Mouse (Mus musculus) CH12.LX (cell line): Measurements from ENCODE around the gene Cbfa2t2. TPM values are rescaled to one million over a fixed set of nuclear protein-coding genes. Genes with fewer than 3 reads are reported as not detected.

Experiments
- DNase-seq: peaks from one replicate; pipeline ENCODE4 v3.0.0-alpha.2; 2013; ENCODE audit errors: extremely low read depth
- H3K27ac ChIP-seq: 2 replicates; pipeline ENCODE4 v1.5.1; 2012; ENCODE audit warnings: low read depth, mild to moderate bottlenecking, control low read depth, moderate library complexity; ENCODE audit not compliant: insufficient read depth
- H3K27me3 ChIP-seq: replicated peaks from 2 replicates; pipeline ENCODE3; 2012; ENCODE audit warnings: inconsistent platforms
- H3K36me3 ChIP-seq, 2 experiments: replicated peaks in 1 of 2; 2 replicates each; pipeline versions ENCODE3 to v1.6.1; 2012; ENCODE audit warnings: inconsistent platforms in 1 of 2, low read length in 1 of 2, mild to moderate bottlenecking in 1 of 2, mixed read lengths in 1 of 2, moderate library complexity in 1 of 2; ENCODE audit not compliant: control insufficient read depth in 1 of 2, insufficient read depth in 1 of 2
- H3K4me1 ChIP-seq, 2 experiments: 2 replicates each; pipeline ENCODE4 v1.6.1; 2012; ENCODE audit warnings: inconsistent platforms in 1 of 2, moderate library complexity in 1 of 2; ENCODE audit not compliant: insufficient read depth in 2 of 2, control insufficient read depth in 1 of 2
- H3K4me2 ChIP-seq: 2 replicates; pipeline ENCODE4 v1.6.1; 2012; ENCODE audit warnings: low read depth, mild to moderate bottlenecking, control low read depth; ENCODE audit not compliant: poor library complexity, insufficient read depth, severe bottlenecking
- H3K4me3 ChIP-seq, 3 experiments: fragments of 150-350 bp in 1 of 3; sonication (generic) in 1 of 3; replicated peaks in 1 of 3; 2 replicates each; pipeline versions ENCODE3 to v1.5.1; 2011 to 2012; ENCODE audit warnings: low read depth in 2 of 3, low read length in 2 of 3, mild to moderate bottlenecking in 2 of 3, moderate library complexity in 2 of 3, control low read depth in 1 of 3, improper control_type of control experiment in 1 of 3, inconsistent platforms in 1 of 3, mixed read lengths in 1 of 3; ENCODE audit not compliant: poor library complexity in 1 of 3
- H3K79me2 ChIP-seq: replicated peaks from 2 replicates; pipeline ENCODE4 v1.6.1; 2012; ENCODE audit warnings: mild to moderate bottlenecking, moderate library complexity; ENCODE audit not compliant: control insufficient read depth, poor library complexity, insufficient read depth, severe bottlenecking; ENCODE audit errors: extremely low read depth
- H3K9ac ChIP-seq: 2 replicates; pipeline ENCODE4 v1.6.1; 2012; ENCODE audit warnings: low read depth, mild to moderate bottlenecking, control low read depth, moderate library complexity; ENCODE audit not compliant: insufficient read depth
- H3K9me3 ChIP-seq: replicated peaks from 2 replicates; pipeline ENCODE3; 2012; ENCODE audit warnings: low read length, inconsistent platforms, mixed read lengths
- CHD1 ChIP-seq: IDR thresholded peaks from 2 replicates; pipeline ENCODE4 v1.6.1; 2012; ENCODE audit warnings: low read depth, low read length, improper control_type of control experiment, inconsistent platforms
- CHD2 ChIP-seq: IDR thresholded peaks from 2 replicates; pipeline ENCODE4 v1.6.1; 2011; ENCODE audit warnings: low read length, improper control_type of control experiment
- E2F4 ChIP-seq: IDR thresholded peaks from 2 replicates; pipeline ENCODE4 v1.6.1; 2011; ENCODE audit warnings: low read depth, low read length, improper control_type of control experiment; ENCODE audit not compliant: insufficient replicate concordance
- ELF1 ChIP-seq: IDR thresholded peaks from 2 replicates; pipeline ENCODE4 v1.6.1; 2014; ENCODE audit warnings: low read depth, mild to moderate bottlenecking, inconsistent platforms, low read length, improper control_type of control experiment
- EP300 ChIP-seq: IDR thresholded peaks from 2 replicates; pipeline ENCODE4 v1.6.1; 2011; ENCODE audit warnings: low read length, improper control_type of control experiment
- ETS1 ChIP-seq: conservative IDR thresholded peaks from 2 replicates; pipeline ENCODE4 v1.6.1; 2012; ENCODE audit warnings: low read depth, mild to moderate bottlenecking, inconsistent platforms, low read length, improper control_type of control experiment, moderate library complexity
- GABPA ChIP-seq: IDR thresholded peaks from 2 replicates; pipeline ENCODE4 v1.6.1; 2012; ENCODE audit warnings: low read depth, low read length, improper control_type of control experiment, inconsistent platforms; ENCODE audit not compliant: insufficient replicate concordance
- JUN ChIP-seq: IDR thresholded peaks from 2 replicates; pipeline ENCODE4 v1.6.1; 2011; ENCODE audit warnings: low read depth, mild to moderate bottlenecking, low read length, improper control_type of control experiment, moderate library complexity; ENCODE audit not compliant: insufficient read depth
- JUND ChIP-seq: conservative IDR thresholded peaks from 2 replicates; pipeline ENCODE4 v1.6.1; 2011; ENCODE audit warnings: low read depth, low read length, improper control_type of control experiment
- MAFK ChIP-seq: IDR thresholded peaks from 2 replicates; pipeline ENCODE4 v1.6.1; 2011; ENCODE audit warnings: low read length, improper control_type of control experiment; ENCODE audit not compliant: insufficient replicate concordance
- MAX ChIP-seq: IDR thresholded peaks from 2 replicates; pipeline ENCODE4 v1.6.1; 2011; ENCODE audit warnings: low read length, improper control_type of control experiment
- MXI1 ChIP-seq: IDR thresholded peaks from 2 replicates; pipeline ENCODE4 v1.6.1; 2011; ENCODE audit warnings: mild to moderate bottlenecking, low read depth, low read length, improper control_type of control experiment
- NRF1 ChIP-seq: IDR thresholded peaks from 2 replicates; pipeline ENCODE4 v1.6.1; 2014; ENCODE audit warnings: low read depth, mild to moderate bottlenecking, inconsistent platforms, low read length, improper control_type of control experiment, moderate library complexity
- PAX5 ChIP-seq: IDR thresholded peaks from 2 replicates; pipeline ENCODE4 v1.6.1; 2012; ENCODE audit warnings: low read length, inconsistent platforms, mixed read lengths
- POLR2AphosphoS2 ChIP-seq: IDR thresholded peaks from 2 replicates; pipeline ENCODE4 v1.6.1; 2011; ENCODE audit warnings: low read depth, low read length, improper control_type of control experiment
- RAD21 ChIP-seq: IDR thresholded peaks from 2 replicates; pipeline ENCODE4 v1.6.1; 2011; ENCODE audit warnings: low read depth, mild to moderate bottlenecking, low read length, improper control_type of control experiment, moderate library complexity
- RCOR1 ChIP-seq: conservative IDR thresholded peaks from 2 replicates; pipeline ENCODE4 v1.6.1; 2012; ENCODE audit warnings: low read depth, mild to moderate bottlenecking, inconsistent platforms, low read length, improper control_type of control experiment
- SMC3 ChIP-seq: IDR thresholded peaks from 2 replicates; pipeline ENCODE4 v1.6.1; 2011; ENCODE audit warnings: low read depth, low read length, improper control_type of control experiment
- TBP ChIP-seq: conservative IDR thresholded peaks from 2 replicates; pipeline ENCODE4 v1.6.1; 2011; ENCODE audit warnings: low read depth, low read length, improper control_type of control experiment
- TCF12 ChIP-seq: IDR thresholded peaks from 2 replicates; pipeline ENCODE4 v1.6.1; 2014; ENCODE audit warnings: low read depth, mild to moderate bottlenecking, inconsistent platforms, low read length, improper control_type of control experiment
- USF1 ChIP-seq: IDR thresholded peaks from 2 replicates; pipeline ENCODE4 v1.6.1; 2014; ENCODE audit warnings: low read depth, mild to moderate bottlenecking, inconsistent platforms, low read length, improper control_type of control experiment
- ZC3H11A ChIP-seq: IDR thresholded peaks from 2 replicates; pipeline ENCODE4 v1.6.1; 2012; ENCODE audit warnings: low read depth, mild to moderate bottlenecking, inconsistent platforms, low read length, improper control_type of control experiment
- ZMIZ1 ChIP-seq: IDR thresholded peaks from 2 replicates; pipeline ENCODE4 v1.6.1; 2012; ENCODE audit warnings: low read depth, mild to moderate bottlenecking, inconsistent platforms, low read length, improper control_type of control experiment
- ZNF384 ChIP-seq: IDR thresholded peaks from 2 replicates; pipeline ENCODE4 v1.6.1; 2012; ENCODE audit warnings: low read depth, low read length, improper control_type of control experiment, inconsistent platforms
- dilution Hi-C: fragments of 300-500 bp; cut with MboI; formaldehyde crosslinking; loops from 2 replicates; pipeline ENCODE4 v1.14.3; 2020; ENCODE audit warnings: low sequenced_read_pairs; ENCODE audit not compliant: extremely low pct_unique_long_range_greater_than_20kb, extremely low pct_ligation_motif_present
- in situ Hi-C: fragments of 300-500 bp; cut with MboI; formaldehyde crosslinking; loops from 3 replicates; pipeline ENCODE4 v1.14.3; 2019; ENCODE audit warnings: low sequenced_read_pairs, low pct_ligation_motif_present, low pct_unique_long_range_greater_than_20kb, mixed read lengths
- polyA plus RNA-seq: library from polyadenylated mRNA; unstranded; fragments of >175 nt; gene quantifications from 2 replicates; pipeline ENCODE4 v1.2.1, GENCODE M21; 2012; ENCODE audit warnings: low read depth; ENCODE audit not compliant: insufficient read length
- total RNA-seq, 2 experiments: library from RNA; depleted of rRNA; stranded (reverse); fragments of 300-350 nt in 1 of 2; fragments of >200 nt in 1 of 2; gene quantifications; 2 replicates each; pipeline ENCODE4 v1.2.3; 2012 to 2014

Cbfa2t2 gene
- total and polyA plus RNA-seq, 3 experiments = 6.0 to 12.6 (median 7.0) TPM

DNA sequence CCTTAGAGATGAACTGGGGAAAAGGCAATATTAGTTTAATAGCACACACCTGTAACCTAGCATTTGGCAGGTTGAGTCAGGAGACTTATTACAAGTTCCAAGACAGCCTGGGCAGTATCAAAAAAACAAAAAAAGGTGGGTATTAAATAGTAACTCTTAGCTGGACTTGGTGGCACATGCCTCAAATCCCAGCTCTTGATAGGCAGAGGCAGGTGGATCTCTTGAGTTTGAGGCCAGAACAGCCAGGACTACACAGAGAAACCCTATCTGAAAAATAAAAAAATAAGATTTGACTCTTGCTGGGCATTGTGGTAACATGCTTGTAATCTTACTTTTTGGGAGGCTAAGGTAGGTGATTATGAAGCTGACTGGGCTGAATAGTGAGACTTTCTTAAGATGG lies 4.2 kb downstream of the Cbfa2t2 start:
- H3K9ac ChIP-seq = no peak overlapping the region
- in situ Hi-C loops = no loop called here

DNA sequence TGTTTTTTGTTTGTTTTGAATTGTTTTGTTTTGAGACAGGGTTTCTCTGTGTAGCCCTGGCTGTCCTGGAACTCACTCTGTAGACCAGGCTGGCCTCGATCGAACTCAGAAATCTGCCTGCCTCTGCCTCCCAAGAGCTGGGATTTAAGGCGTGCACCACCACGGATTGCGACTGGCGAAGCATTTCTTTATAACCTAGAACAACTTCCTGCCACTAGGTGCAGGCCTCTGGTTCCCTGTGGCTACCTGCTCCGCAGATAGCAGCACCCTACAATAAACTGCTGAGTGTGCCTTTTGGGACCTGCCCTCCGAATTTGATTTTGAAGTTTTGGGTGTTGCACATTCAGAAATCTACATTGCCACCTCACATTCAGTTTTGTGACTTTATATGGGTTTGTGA lies 11.5 kb downstream of the Cbfa2t2 start:
- in situ Hi-C loops = no loop called here
- H3K4me1 ChIP-seq = peaks cover 0 to 21% of the 10 kb centered on the region in 2 experiments; a peak in 2 of 4 replicates
- dilution Hi-C loops = no loop called here
- H3K27ac ChIP-seq = no peak overlapping the region
- no peak for TF ChIP-seq GABPA
- TF ChIP-seq ZMIZ1 = no peak
- no peak for TF ChIP-seq NRF1
- TF ChIP-seq MAFK = no peak
- no peak for TF ChIP-seq MXI1
- no peak overlapping the region for H3K9ac ChIP-seq
- H3K79me2 ChIP-seq = peaks cover 7% of the 10 kb centered on the region; the same call in 1 of the 2 replicates
- no peak for DNase-seq
- H3K9me3 ChIP-seq = no peaks in the 10 kb centered on the region
- no peak overlapping the region for H3K4me2 ChIP-seq
- peaks cover 0 to 7% of the 10 kb centered on the region in 2 experiments for H3K36me3 ChIP-seq
- H3K27me3 ChIP-seq = no peaks in the 10 kb centered on the region
- no peak overlapping the region for H3K4me3 ChIP-seq

More for the DNA sequence above, 4.2 kb downstream of the Cbfa2t2 start:
- H3K4me3 ChIP-seq = no peak overlapping the region
- H3K36me3 ChIP-seq = peaks cover 0 to 7% of the 10 kb centered on the region in 2 experiments
- no peaks in the 10 kb centered on the region for H3K9me3 ChIP-seq
- peaks cover 25% of the 10 kb centered on the region for H3K79me2 ChIP-seq
- no peaks in the 10 kb centered on the region for H3K27me3 ChIP-seq
- dilution Hi-C loops = no loop called here
- H3K27ac ChIP-seq = no peak overlapping the region
- H3K4me2 ChIP-seq = no peak overlapping the region
- H3K4me1 ChIP-seq = peaks cover under 1 to 31% of the 10 kb centered on the region in 2 experiments; a peak in 3 of 4 replicates
- no peak for DNase-seq
- no peak for TF ChIP-seq EP300
- TF ChIP-seq POLR2AphosphoS2 = no peak
- no peak for TF ChIP-seq MXI1
- TF ChIP-seq PAX5 = no peak
- TF ChIP-seq CHD2 = no peak
- no peak for TF ChIP-seq USF1
- no peak for TF ChIP-seq MAX
- no peak for TF ChIP-seq MAFK
- TF ChIP-seq, all 38 proteins: peak for 0

DNA sequence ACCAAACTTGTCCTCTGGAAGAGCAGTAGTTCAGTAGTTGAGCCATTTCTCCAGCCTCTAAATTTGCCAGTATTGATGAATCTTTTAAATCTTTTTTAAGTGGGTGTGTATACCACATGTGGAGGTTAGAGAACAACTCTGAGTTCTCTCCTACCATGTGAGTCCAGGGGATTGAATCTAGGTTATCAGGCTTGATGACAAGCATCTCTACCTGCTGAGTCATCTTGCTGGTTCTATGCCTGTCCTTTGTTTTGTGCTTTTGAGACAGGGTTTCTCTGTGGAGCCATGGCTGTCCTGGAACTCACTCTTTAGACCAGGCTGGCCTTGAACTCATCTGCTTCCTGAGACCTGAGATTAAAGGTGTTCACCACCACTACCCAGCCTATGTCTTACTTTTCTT lies 12.4 kb downstream of the Cbfa2t2 start:
- Histone ChIP-seq H3K9me3 (no peaks in the 10 kb centered on the region), H3K27ac (no peak overlapping the region), H3K9ac (no peak overlapping the region), H3K79me2 (peaks cover 6% of the 10 kb centered on the region; the same call in 1 of the 2 replicates), H3K27me3 (no peaks in the 10 kb centered on the region), H3K4me1 (peaks cover 0 to 21% of the 10 kb centered on the region in 2 experiments; a peak in 2 of 4 replicates), H3K4me2 (no peak overlapping the region), H3K4me3 (no peak overlapping the region), H3K36me3 (peaks cover 0 to 9% of the 10 kb centered on the region in 2 experiments)
- in situ Hi-C loops (no loop called here), dilution Hi-C loops (no loop called here)
- TF ChIP-seq MAFK (no peak), EP300 (no peak), ZMIZ1 (no peak), CHD1 (no peak), POLR2AphosphoS2 (no peak), ELF1 (no peak), JUND (no peak), ZNF384 (no peak), ETS1 (no peak), TCF12 (no peak), E2F4 (no peak), JUN (no peak), TBP (no peak), MXI1 (no peak), ZC3H11A (no peak), PAX5 (no peak), SMC3 (no peak), GABPA (no peak), RAD21 (no peak), RCOR1 (no peak)
- DNase-seq = no peak
